Mouse (Mus musculus) cerebellum, adult 11-12 months (tissue): Measurements from ENCODE around the gene Prl8a9.

Source experiments
- DNase-seq: peaks from one replicate; pipeline ENCODE4 v3.0.0; 2022

Prl8a9 gene

GRCm38 (mm10) chr13:27564506-27564905, at the start of gene Prl8a9:
Gene Prl8a9, minus strand, starts transcription at chr13:27564606.
- no peak for DNase-seq

- no peak for DNase-seq
Measured at GRCm38 (mm10) chr13:27610482-27610881, 46.1 kb upstream of the Prl8a9 start, which contains the start of gene Prl7b1. Gene Prl7b1, minus strand, starts transcription at chr13:27610582.

GRCm38 (mm10) chr13:27582071-27582470, 17.7 kb upstream of the Prl8a9 start, which contains the start of gene Prl8a1:
Gene Prl8a1, minus strand, starts transcription at chr13:27582171.
- DNase-seq = no peak

- no peak for DNase-seq
Measured at GRCm38 (mm10) chr13:27553336-27553735, 11.1 kb downstream of the Prl8a9 start.

- DNase-seq = no peak
Measured at GRCm38 (mm10) chr13:27523156-27523555, 41.2 kb downstream of the Prl8a9 start.

GRCm38 (mm10) chr13:27513117-27513516, 51.3 kb downstream of the Prl8a9 start, which contains the start of gene Prl8a8:
Gene Prl8a8, minus strand, starts transcription at chr13:27513217.
- DNase-seq = no peak
